ENCODE assay signal across 19 mouse cellular contexts in the genomic region with DNA sequence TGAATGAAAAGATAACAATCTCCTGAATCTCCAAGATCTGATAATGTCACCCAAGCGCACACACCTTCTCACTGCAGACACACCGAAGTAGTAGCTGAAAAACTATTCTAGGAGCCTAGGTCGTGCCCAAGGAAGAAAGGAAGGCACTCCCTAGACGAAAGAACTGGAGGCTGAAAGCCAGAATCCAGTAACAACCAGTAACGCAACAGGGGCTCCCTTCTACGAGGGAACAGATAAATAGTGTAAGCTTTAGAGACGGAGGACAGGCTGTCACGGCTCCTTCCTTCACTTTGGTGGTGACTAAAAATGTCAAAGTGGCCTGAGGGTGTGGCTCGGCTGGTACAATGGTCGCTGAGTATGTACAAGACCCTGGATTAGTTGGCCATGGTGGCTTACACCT.
DNase-seq lines count a peak whose midpoint lies in the region; ATAC-seq and TF ChIP-seq lines count a peak whose summit lies in the region.
"Had no signal": no experiment of that assay in that cellular context is flagged by ENCODE, and none has a peak within 500 bp of the region (broad histone marks: within the 10 kb centered on the region; RNA-seq: fewer than 3 reads in every experiment).

No protein-coding gene starts in this region.

- no peak overlapping the region for H3K9ac ChIP-seq in hindbrain, postnatal 0 days (replicated peaks; ENCODE audit: low read length)
- H3K9ac ChIP-seq in hindbrain, embryonic 16.5 days (ENCODE audit: low read depth, low read length), result no peak overlapping the region
- H3K9ac ChIP-seq in neural tube, embryonic 11.5 days (ENCODE audit: low read length), result no peak overlapping the region
- H3K9ac ChIP-seq in neural tube, embryonic 15.5 days (replicated peaks), result no peak overlapping the region
- 0 out of 2 replicates have a peak overlapping the region, but pooled peaks have one; percentile 13 for H3K9ac ChIP-seq in embryonic facial prominence, embryonic 11.5 days (replicated peaks; ENCODE audit: low read length)
- H3K9ac ChIP-seq: embryonic facial prominence, embryonic 12.5 days; forebrain, embryonic 15.5 days; heart, embryonic 13.5 days; hindbrain, embryonic 15.5 days had no signal

- DNase-seq in hindbrain, postnatal 0 days (ENCODE audit: low spot score), result no peak
- DNase-seq in neural tube, embryonic 11.5 days (ENCODE audit: low spot score), result no peak
- DNase-seq in R1 (ENCODE audit: low read depth, low spot score), result peak; percentile 58
- no peak for DNase-seq in embryonic facial prominence, embryonic 11.5 days (ENCODE audit: low spot score)
- no peak for DNase-seq in adrenal gland, adult 2 months
- DNase-seq: adrenal gland, postnatal 25 days; cerebellum, adult 18-20 months; cerebellum, postnatal 10 days; gastrocnemius, postnatal 36 days; heart, adult 11 months; heart, postnatal 36 days had no signal

- no peaks in the 10 kb centered on the region for H3K27me3 ChIP-seq in hindbrain, postnatal 0 days (ENCODE audit: insufficient read depth, low read length)
- H3K27me3 ChIP-seq in hindbrain, embryonic 16.5 days (replicated peaks; ENCODE audit: control insufficient read depth, insufficient read depth, low read length), result no peaks in the 10 kb centered on the region
- H3K27me3 ChIP-seq in neural tube, embryonic 11.5 days (ENCODE audit: control insufficient read depth, insufficient read depth, low read length), result no peaks in the 10 kb centered on the region
- H3K27me3 ChIP-seq in neural tube, embryonic 15.5 days (replicated peaks), result no peaks in the 10 kb centered on the region
- H3K27me3 ChIP-seq in embryonic facial prominence, embryonic 11.5 days (ENCODE audit: control insufficient read depth, insufficient read depth, low read length), result no peaks in the 10 kb centered on the region
- H3K27me3 ChIP-seq: CH12.LX; embryonic facial prominence, embryonic 12.5 days; forebrain, embryonic 15.5 days; heart, embryonic 13.5 days; hindbrain, embryonic 15.5 days had no signal

- no peak for ATAC-seq in hindbrain, postnatal 0 days
- no peak for ATAC-seq in hindbrain, embryonic 16.5 days
- no peak for ATAC-seq in neural tube, embryonic 11.5 days (ENCODE audit: insufficient read depth, low FRiP score, low TSS enrichment)
- no peak for ATAC-seq in neural tube, embryonic 15.5 days (ENCODE audit: low FRiP score)
- ATAC-seq in embryonic facial prominence, embryonic 11.5 days (replicated peaks; ENCODE audit: insufficient number of reproducible peaks, low FRiP score, low TSS enrichment, low read depth), result no peak
- ATAC-seq: activated CD4-positive, CD25-positive, alpha-beta regulatory T cell, adult 4 months; forebrain, embryonic 15.5 days had no signal

- WGBS in hindbrain, postnatal 0 days, result 65% methylated on average over 10 of the region's 10 CpGs
- 60% methylated on average over 10 of the region's 10 CpGs for WGBS in hindbrain, embryonic 16.5 days
- WGBS in neural tube, embryonic 11.5 days, result 50% methylated on average over 10 of the region's 10 CpGs
- whole genome bisulfite sequencing in neural tube, embryonic 15.5 days, result 56% methylated on average over 10 of the region's 10 CpGs
- 54% methylated on average over 10 of the region's 10 CpGs for WGBS in embryonic facial prominence, embryonic 11.5 days

- no peak overlapping the region for H3K4me3 ChIP-seq in hindbrain, postnatal 0 days (ENCODE audit: low read length)
- no peak overlapping the region for H3K4me3 ChIP-seq in hindbrain, embryonic 16.5 days (ENCODE audit: low read length)
- H3K4me3 ChIP-seq in neural tube, embryonic 11.5 days (ENCODE audit: low read depth, low read length), result no peak overlapping the region
- H3K4me3 ChIP-seq in neural tube, embryonic 15.5 days (replicated peaks), result no peak overlapping the region
- no peak overlapping the region for H3K4me3 ChIP-seq in embryonic facial prominence, embryonic 11.5 days (ENCODE audit: low read depth, low read length)
- H3K4me3 ChIP-seq: embryonic facial prominence, embryonic 12.5 days; forebrain, embryonic 15.5 days; heart, embryonic 13.5 days; hindbrain, embryonic 15.5 days had no signal

- no peak overlapping the region for H3K4me2 ChIP-seq in hindbrain, postnatal 0 days (ENCODE audit: low read depth, low read length)
- H3K4me2 ChIP-seq in hindbrain, embryonic 16.5 days (ENCODE audit: low read length), result no peak overlapping the region
- no peak overlapping the region for H3K4me2 ChIP-seq in neural tube, embryonic 11.5 days (ENCODE audit: low read depth)
- H3K4me2 ChIP-seq in neural tube, embryonic 15.5 days, result no peak overlapping the region
- H3K4me2 ChIP-seq in embryonic facial prominence, embryonic 11.5 days (ENCODE audit: low read depth, low read length), result no peak overlapping the region
- H3K4me2 ChIP-seq: embryonic facial prominence, embryonic 12.5 days; forebrain, embryonic 15.5 days; heart, embryonic 13.5 days; hindbrain, embryonic 15.5 days had no signal

- no peaks in the 10 kb centered on the region for H3K9me3 ChIP-seq in hindbrain, postnatal 0 days (ENCODE audit: low read length)
- H3K9me3 ChIP-seq in hindbrain, embryonic 16.5 days (ENCODE audit: control insufficient read depth, low read length), result no peaks in the 10 kb centered on the region
- no peaks in the 10 kb centered on the region for H3K9me3 ChIP-seq in neural tube, embryonic 11.5 days (ENCODE audit: control insufficient read depth, low read length)
- no peaks in the 10 kb centered on the region for H3K9me3 ChIP-seq in neural tube, embryonic 15.5 days (replicated peaks)
- no peaks in the 10 kb centered on the region for H3K9me3 ChIP-seq in embryonic facial prominence, embryonic 11.5 days (replicated peaks; ENCODE audit: control insufficient read depth, low read length)
- H3K9me3 ChIP-seq: embryonic facial prominence, embryonic 12.5 days; forebrain, embryonic 15.5 days; heart, embryonic 13.5 days; hindbrain, embryonic 15.5 days had no signal

- H3K4me1 ChIP-seq in hindbrain, postnatal 0 days (ENCODE audit: insufficient read depth, low read length), result peaks cover 3% of the 10 kb centered on the region; the same call in 1 of the 2 replicates
- H3K4me1 ChIP-seq in hindbrain, embryonic 16.5 days (ENCODE audit: control insufficient read depth, insufficient read depth, low read depth, low read length), result peaks cover 6% of the 10 kb centered on the region
- peaks cover 15% of the 10 kb centered on the region for H3K4me1 ChIP-seq in neural tube, embryonic 11.5 days (ENCODE audit: control insufficient read depth, insufficient read depth, low read length)
- H3K4me1 ChIP-seq in neural tube, embryonic 15.5 days, result peaks cover 23% of the 10 kb centered on the region
- peaks cover 3% of the 10 kb centered on the region for H3K4me1 ChIP-seq in embryonic facial prominence, embryonic 11.5 days (ENCODE audit: control insufficient read depth, insufficient read depth, low read length)

- TF ChIP-seq CTCF in hindbrain, postnatal 0 days (IDR thresholded peaks at IDR 0.05; ENCODE audit: low read depth), result no peak

- no peaks in the 10 kb centered on the region for H3K36me3 ChIP-seq in hindbrain, postnatal 0 days (ENCODE audit: insufficient read depth, low read length)
- H3K36me3 ChIP-seq in hindbrain, embryonic 16.5 days (ENCODE audit: control insufficient read depth, insufficient read depth, low read length), result no peaks in the 10 kb centered on the region
- no peaks in the 10 kb centered on the region for H3K36me3 ChIP-seq in neural tube, embryonic 11.5 days (ENCODE audit: control insufficient read depth, insufficient read depth, low read length)
- H3K36me3 ChIP-seq in neural tube, embryonic 15.5 days, result no peaks in the 10 kb centered on the region
- no peaks in the 10 kb centered on the region for H3K36me3 ChIP-seq in embryonic facial prominence, embryonic 11.5 days (replicated peaks; ENCODE audit: control insufficient read depth, insufficient read depth, low read depth, low read length)
- H3K36me3 ChIP-seq: embryonic facial prominence, embryonic 12.5 days; forebrain, embryonic 15.5 days; heart, embryonic 13.5 days; hindbrain, embryonic 15.5 days had no signal

- H3K27ac ChIP-seq in hindbrain, postnatal 0 days, result peak overlapping the region; percentile 5; the same call in 1 of the 2 replicates
- no peak overlapping the region for H3K27ac ChIP-seq in hindbrain, embryonic 16.5 days (ENCODE audit: low read depth, low read length)
- H3K27ac ChIP-seq in neural tube, embryonic 11.5 days (ENCODE audit: low read depth, low read length), result 0 out of 2 replicates have a peak overlapping the region, but pooled peaks have one; percentile 20
- H3K27ac ChIP-seq in neural tube, embryonic 15.5 days (replicated peaks), result no peak overlapping the region
- H3K27ac ChIP-seq in embryonic facial prominence, embryonic 11.5 days (replicated peaks; ENCODE audit: low read depth, low read length), result 0 out of 2 replicates have a peak overlapping the region, but pooled peaks have one; percentile 4
- H3K27ac ChIP-seq: embryonic facial prominence, embryonic 12.5 days; forebrain, embryonic 15.5 days; heart, embryonic 13.5 days; hindbrain, embryonic 15.5 days had no signal

Comparison
In these comparisons a context has a peak if more than half of its experiments do, and no peak if none do; other contexts are left out.
1. H3K27ac ChIP-seq: peak in hindbrain, postnatal 0 days (single experiment), neural tube, embryonic 11.5 days (single experiment) and embryonic facial prominence, embryonic 11.5 days (single experiment); none in hindbrain, embryonic 16.5 days (single experiment) and neural tube, embryonic 15.5 days (single experiment).